Mouse (Mus musculus) E14TG2a.4 (cell line): ENCODE measurements around the gene Spata21.

Experiments
- H3K27me3 ChIP-seq: 2 replicates; pipeline ENCODE4 v1.6.1; 2014; ENCODE audit warnings: low read length, control low read depth; ENCODE audit not compliant: insufficient read depth
- H3K36me3 ChIP-seq: 2 replicates; pipeline ENCODE4 v1.6.1; 2014; ENCODE audit warnings: low read length, control low read depth; ENCODE audit not compliant: insufficient read depth
- H3K4me1 ChIP-seq: replicated peaks from 2 replicates; pipeline ENCODE4 v1.6.1; 2014; ENCODE audit warnings: low read depth, low read length, control low read depth
- H3K4me3 ChIP-seq: replicated peaks from 2 replicates; pipeline ENCODE4 v1.5.1; 2014; ENCODE audit warnings: mild to moderate bottlenecking, low read length
- H3K9me3 ChIP-seq: 2 replicates; pipeline ENCODE4 v1.6.1; 2014; ENCODE audit warnings: low read length, control low read depth
- CTCF ChIP-seq: conservative IDR thresholded peaks from 2 replicates; pipeline ENCODE4 v1.5.1; 2014; ENCODE audit warnings: low read length
- NANOG ChIP-seq: IDR thresholded peaks from 2 replicates; pipeline ENCODE4 v1.6.1; 2014; ENCODE audit warnings: borderline replicate concordance, low read length, mixed read lengths
- POU5F1 ChIP-seq: IDR thresholded peaks from 2 replicates; pipeline ENCODE4 v1.6.1; 2014; ENCODE audit warnings: low read length, borderline replicate concordance

Spata21 gene

GRCm38 (mm10) chr4:141086862-141087261 is 1.3 kb upstream of the Spata21 start:
- TF ChIP-seq NANOG (no peak), CTCF (no peak), POU5F1 (no peak)
- H3K4me1 ChIP-seq = peaks cover 24% of the 10 kb centered on the region
- no peaks in the 10 kb centered on the region for H3K9me3 ChIP-seq
- no peaks in the 10 kb centered on the region for H3K36me3 ChIP-seq
- H3K27me3 ChIP-seq = peaks cover 3% of the 10 kb centered on the region; the same call in 1 of the 2 replicates
- no peak overlapping the region for H3K4me3 ChIP-seq

- Histone ChIP-seq H3K36me3 (no peaks in the 10 kb centered on the region), H3K9me3 (no peaks in the 10 kb centered on the region), H3K27me3 (peaks cover 3% of the 10 kb centered on the region; the same call in 1 of the 2 replicates), H3K4me1 (peaks cover 29% of the 10 kb centered on the region), H3K4me3 (no peak overlapping the region)
- TF ChIP-seq POU5F1 (no peak), NANOG (no peak), CTCF (no peak)
Observed at GRCm38 (mm10) chr4:141088714-141089113, 581 bp downstream of the Spata21 start.

GRCm38 (mm10) chr4:141095016-141095415 is 6.9 kb downstream of the Spata21 start:
- no peaks in the 10 kb centered on the region for H3K36me3 ChIP-seq
- peak overlapping the region; percentile 58 for H3K4me3 ChIP-seq
- H3K4me1 ChIP-seq = peaks cover 64% of the 10 kb centered on the region
- no peak for TF ChIP-seq POU5F1
- no peak for TF ChIP-seq CTCF
- no peak for TF ChIP-seq NANOG
- H3K27me3 ChIP-seq = no peaks in the 10 kb centered on the region; the same call in 1 of the 2 replicates
- no peaks in the 10 kb centered on the region for H3K9me3 ChIP-seq

- H3K4me1 ChIP-seq = peaks cover 68% of the 10 kb centered on the region
- no peaks in the 10 kb centered on the region for H3K9me3 ChIP-seq
- no peak overlapping the region for H3K4me3 ChIP-seq
- H3K36me3 ChIP-seq = no peaks in the 10 kb centered on the region
- no peak for TF ChIP-seq NANOG
- no peak for TF ChIP-seq POU5F1
- no peak for TF ChIP-seq CTCF
- no peaks in the 10 kb centered on the region; the same call in 1 of the 2 replicates for H3K27me3 ChIP-seq
Observed at GRCm38 (mm10) chr4:141096710-141097109, 8.6 kb downstream of the Spata21 start.

GRCm38 (mm10) chr4:141098935-141099334 is 10.8 kb downstream of the Spata21 start:
- TF ChIP-seq POU5F1 (no peak), NANOG (no peak), CTCF (no peak)
- H3K9me3 ChIP-seq = no peaks in the 10 kb centered on the region

GRCm38 (mm10) chr4:141099956-141100355 is 11.8 kb downstream of the Spata21 start:
- Histone ChIP-seq H3K36me3 (no peaks in the 10 kb centered on the region), H3K9me3 (no peaks in the 10 kb centered on the region), H3K27me3 (no peaks in the 10 kb centered on the region; the same call in 1 of the 2 replicates), H3K4me1 (peaks cover 64% of the 10 kb centered on the region), H3K4me3 (no peak overlapping the region)
- no peak for TF ChIP-seq CTCF

More at GRCm38 (mm10) chr4:141098935-141099334, 10.8 kb downstream of the Spata21 start:
- no peaks in the 10 kb centered on the region for H3K36me3 ChIP-seq
- no peaks in the 10 kb centered on the region; the same call in 1 of the 2 replicates for H3K27me3 ChIP-seq
- peaks cover 72% of the 10 kb centered on the region for H3K4me1 ChIP-seq
- H3K4me3 ChIP-seq = no peak overlapping the region

GRCm38 (mm10) chr4:141101291-141101690 is 13.2 kb downstream of the Spata21 start:
- Histone ChIP-seq H3K4me1 (peaks cover 58% of the 10 kb centered on the region), H3K4me3 (no peak overlapping the region; the same call in 1 of the 2 replicates), H3K27me3 (no peaks in the 10 kb centered on the region; the same call in 1 of the 2 replicates), H3K36me3 (no peaks in the 10 kb centered on the region), H3K9me3 (no peaks in the 10 kb centered on the region)
- TF ChIP-seq CTCF (no peak), NANOG (no peak), POU5F1 (no peak)

- no peaks in the 10 kb centered on the region for H3K36me3 ChIP-seq
- TF ChIP-seq CTCF (peak; percentile 95), POU5F1 (no peak)
- H3K4me1 ChIP-seq = peaks cover 59% of the 10 kb centered on the region
- no peaks in the 10 kb centered on the region; the same call in 1 of the 2 replicates for H3K27me3 ChIP-seq
- H3K4me3 ChIP-seq = no peak overlapping the region
- no peaks in the 10 kb centered on the region for H3K9me3 ChIP-seq
Observed at GRCm38 (mm10) chr4:141101855-141102254, 13.7 kb downstream of the Spata21 start.

- Histone ChIP-seq H3K4me1 (peaks cover 32% of the 10 kb centered on the region), H3K9me3 (no peaks in the 10 kb centered on the region), H3K4me3 (no peak overlapping the region), H3K36me3 (peaks cover 7% of the 10 kb centered on the region), H3K27me3 (peaks cover 6% of the 10 kb centered on the region; the same call in 1 of the 2 replicates)
- no peak for TF ChIP-seq POU5F1
- no peak for TF ChIP-seq CTCF
- no peak for TF ChIP-seq NANOG
Observed at GRCm38 (mm10) chr4:141106526-141107183, 18.5 kb downstream of the Spata21 start.
